Mouse (Mus musculus) kidney, embryonic 14.5 days (tissue): ENCODE results near the gene Smarca2. TPM values are rescaled to one million over a fixed set of nuclear protein-coding genes. Genes with fewer than 3 reads are reported as not detected.

ENCODE experiments used
- ATAC-seq: fragments of 200-750 bp; cut with Nextera tagmentation; 2 replicates; pipeline ENCODE4 v1.8.0; 2017; ENCODE audit warnings: moderate number of reproducible peaks, mild to moderate bottlenecking, moderate TSS enrichment, moderate library complexity; ENCODE audit not compliant: low FRiP score, low TSS enrichment
- H3K27ac ChIP-seq: fragments of 300-500 bp; sonication (generic); 2 replicates; pipeline ENCODE4 v1.5.1; 2014; ENCODE audit warnings: low read depth, mild to moderate bottlenecking, low read length, moderate library complexity, mixed read lengths
- H3K27me3 ChIP-seq: fragments of 300-500 bp; sonication (generic); 2 replicates; pipeline ENCODE4 v1.6.1; 2014; ENCODE audit warnings: mild to moderate bottlenecking, low read length; ENCODE audit not compliant: control insufficient read depth, insufficient read depth
- H3K36me3 ChIP-seq: fragments of 300-500 bp; sonication (generic); 2 replicates; pipeline ENCODE4 v1.6.1; 2014; ENCODE audit warnings: low read length, mixed read lengths; ENCODE audit not compliant: control insufficient read depth, insufficient read depth
- H3K4me1 ChIP-seq: fragments of 300-500 bp; sonication (generic); 2 replicates; pipeline ENCODE4 v1.6.1; 2014; ENCODE audit warnings: low read length, mixed read lengths; ENCODE audit not compliant: control insufficient read depth, insufficient read depth
- H3K4me2 ChIP-seq: fragments of 300-500 bp; sonication (generic); replicated peaks from 2 replicates; pipeline ENCODE4 v1.6.1; 2014; ENCODE audit warnings: low read depth, mild to moderate bottlenecking, low read length
- H3K4me3 ChIP-seq: fragments of 300-500 bp; sonication (generic); 2 replicates; pipeline ENCODE4 v1.5.1; 2014; ENCODE audit warnings: mild to moderate bottlenecking, low read length
- H3K9ac ChIP-seq: fragments of 300-500 bp; sonication (generic); 2 replicates; pipeline ENCODE4 v1.6.1; 2014; ENCODE audit warnings: low read depth, mild to moderate bottlenecking, low read length, moderate library complexity
- H3K9me3 ChIP-seq: fragments of 300-500 bp; sonication (generic); 2 replicates; pipeline ENCODE4 v1.6.1; 2016; ENCODE audit warnings: low read length; ENCODE audit not compliant: control insufficient read depth
- WGBS: fragments of 180-500 bp; shearing (Covaris S2); extraction: QIAGEN DNeasy Blood & Tissue Kit; methylation state at CpG from one replicate; pipeline ENCODE4 v1.1.7; 2014; 5-methylcytosine and 5-hydroxymethylcytosine counted together
- polyA plus RNA-seq: library from polyadenylated mRNA; unstranded; fragments of >200 nt; fragmentation: Nextera tagmentation; extraction: Ambion mirVana; gene quantifications from 2 replicates; pipeline ENCODE4 v1.2.1, GENCODE M21; 2014

The Smarca2 gene
- polyA plus RNA-seq, 1 experiment from 2014 or later = 46.9 TPM

DNA sequence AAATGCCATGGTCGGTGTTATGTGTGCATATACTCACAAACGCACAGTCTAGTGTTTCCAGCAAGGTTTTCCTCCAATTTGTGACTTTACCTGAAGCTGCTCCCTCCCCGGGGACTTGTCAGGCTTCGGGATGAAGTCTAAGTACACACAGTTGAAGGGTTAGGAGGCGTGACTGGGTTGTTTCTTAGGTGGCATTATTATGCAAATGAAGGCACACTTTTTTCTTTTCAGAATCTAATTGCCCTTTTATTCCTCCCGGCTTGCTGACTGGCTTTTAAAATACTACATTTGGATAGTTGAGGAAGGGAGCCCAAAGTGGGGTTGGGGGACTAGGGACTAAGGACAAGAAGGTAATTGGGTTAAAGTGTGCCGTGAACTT is 3.6 kb downstream of the Smarca2 start:
- H3K9ac ChIP-seq = no peak overlapping the region
- WGBS = 9% methylated on average over 7 of the region's 7 CpGs
- H3K4me3 ChIP-seq = peak overlapping the region; percentile 72; the same call in 1 of the 2 replicates

DNA sequence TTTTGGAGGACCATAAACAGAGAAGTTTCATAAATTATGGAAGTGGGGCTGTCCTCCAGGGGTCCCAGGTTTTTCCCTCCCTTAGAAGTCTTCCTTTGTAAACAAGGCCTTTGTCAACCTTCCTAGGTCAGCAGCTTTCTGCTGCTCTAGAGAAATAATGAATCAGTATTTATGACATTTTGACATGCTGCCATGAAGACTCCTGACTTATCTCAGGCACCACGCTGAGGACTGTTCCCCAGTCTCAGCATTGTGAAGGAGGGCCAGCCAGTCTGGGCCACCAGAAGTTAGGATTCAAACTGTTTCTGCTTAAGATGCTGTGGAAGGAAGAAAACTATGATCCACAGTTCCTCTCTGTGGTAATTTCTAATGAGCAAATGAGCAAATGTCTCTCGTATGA is 4.8 kb downstream of the Smarca2 start:
- Histone ChIP-seq H3K36me3 (no peaks in the 10 kb centered on the region), H3K9me3 (no peaks in the 10 kb centered on the region), H3K4me1 (peaks cover 7% of the 10 kb centered on the region; the same call in 1 of the 2 replicates), H3K9ac (no peak overlapping the region), H3K27ac (no peak overlapping the region), H3K4me2 (no peak overlapping the region), H3K27me3 (no peaks in the 10 kb centered on the region), H3K4me3 (no peak overlapping the region)
- WGBS = 43% methylated on average over 2 of the region's 2 CpGs
- no peak for ATAC-seq

More for the DNA sequence above, 3.6 kb downstream of the Smarca2 start:
- ATAC-seq = no peak
- Histone ChIP-seq H3K4me2 (peak overlapping the region; percentile 100; the same call in 1 of the 2 replicates), H3K4me1 (peaks cover under 1% of the 10 kb centered on the region; the same call in 1 of the 2 replicates), H3K9me3 (no peaks in the 10 kb centered on the region), H3K36me3 (no peaks in the 10 kb centered on the region), H3K27me3 (no peaks in the 10 kb centered on the region), H3K27ac (no peak overlapping the region)

DNA sequence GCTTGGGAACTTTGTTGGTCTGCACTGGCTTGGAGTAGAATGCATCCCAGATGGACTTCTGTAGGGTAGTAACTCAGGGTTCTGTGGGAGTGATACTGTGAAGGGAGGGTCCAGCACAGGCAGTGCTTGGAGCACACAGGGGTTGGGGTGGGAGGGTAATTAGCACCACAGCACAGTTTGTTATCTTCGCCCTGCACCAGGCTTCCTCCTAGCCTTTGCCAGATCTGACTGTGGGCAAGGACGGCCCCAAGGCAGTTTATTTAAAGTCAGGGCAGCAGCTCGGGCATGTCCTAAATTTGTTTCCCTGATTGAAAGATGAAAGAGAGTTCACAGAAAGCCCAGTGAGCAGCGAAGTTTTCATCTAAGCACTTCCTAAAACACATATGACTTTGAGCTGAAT is 8.1 kb downstream of the Smarca2 start:
- Histone ChIP-seq H3K9ac (no peak overlapping the region), H3K27me3 (no peaks in the 10 kb centered on the region), H3K9me3 (no peaks in the 10 kb centered on the region), H3K4me2 (no peak overlapping the region), H3K27ac (no peak overlapping the region), H3K4me1 (peaks cover 7% of the 10 kb centered on the region; the same call in 1 of the 2 replicates), H3K4me3 (no peak overlapping the region), H3K36me3 (no peaks in the 10 kb centered on the region)
- 38% methylated on average over 4 of the region's 4 CpGs for WGBS
- ATAC-seq = no peak

DNA sequence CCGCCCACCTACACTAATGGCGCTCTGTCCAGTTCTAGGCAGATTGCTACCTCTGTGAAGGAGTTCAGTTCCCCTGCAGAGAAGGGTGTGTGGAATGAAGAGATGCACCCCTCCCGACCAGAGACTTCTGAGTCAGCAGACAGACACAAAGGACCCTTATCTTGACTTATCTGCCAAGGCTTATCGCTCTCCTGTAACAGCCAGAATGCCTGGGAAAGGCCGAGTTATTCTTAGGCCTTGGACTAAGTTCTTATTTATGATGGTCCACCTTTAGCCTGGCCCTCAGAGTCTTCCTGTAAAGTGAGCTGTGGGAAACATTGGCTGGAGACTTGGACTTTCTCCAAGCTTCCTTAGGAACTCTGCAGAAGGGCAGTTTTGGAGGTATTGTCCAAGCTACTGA is 8.8 kb downstream of the Smarca2 start:
- Histone ChIP-seq H3K27ac (no peak overlapping the region), H3K4me2 (no peak overlapping the region), H3K27me3 (no peaks in the 10 kb centered on the region), H3K4me3 (no peak overlapping the region), H3K9me3 (no peaks in the 10 kb centered on the region), H3K36me3 (no peaks in the 10 kb centered on the region), H3K4me1 (peaks cover 7% of the 10 kb centered on the region; the same call in 1 of the 2 replicates), H3K9ac (no peak overlapping the region)
- no peak for ATAC-seq
- WGBS = 55% methylated on average over 5 of the region's 5 CpGs

DNA sequence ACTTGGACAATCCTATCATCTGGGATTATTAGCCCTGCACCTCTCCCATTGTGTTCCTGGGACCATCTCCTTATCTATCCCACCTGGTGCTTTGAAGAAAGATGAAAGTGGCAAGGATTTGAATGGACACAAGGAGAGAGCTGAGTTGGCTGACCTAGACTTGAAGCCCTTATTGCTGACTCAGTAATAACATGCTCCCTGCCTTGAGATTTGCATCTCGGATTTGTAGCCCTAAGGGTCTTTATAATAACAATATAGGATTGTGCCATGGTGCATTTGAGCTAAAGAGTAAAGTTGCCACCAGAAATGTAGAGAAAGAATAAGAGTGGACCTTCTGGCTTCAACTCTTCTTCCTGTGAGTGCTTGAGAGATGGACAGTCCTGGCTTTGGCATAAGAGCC is 11.4 kb downstream of the Smarca2 start:
- Histone ChIP-seq H3K4me3 (no peak overlapping the region), H3K36me3 (no peaks in the 10 kb centered on the region), H3K9ac (no peak overlapping the region), H3K27me3 (no peaks in the 10 kb centered on the region), H3K9me3 (no peaks in the 10 kb centered on the region), H3K4me1 (peaks cover 7% of the 10 kb centered on the region; the same call in 1 of the 2 replicates), H3K4me2 (no peak overlapping the region), H3K27ac (no peak overlapping the region)
- WGBS = 68% methylated on average over 1 of the region's 1 CpGs
- ATAC-seq = no peak

DNA sequence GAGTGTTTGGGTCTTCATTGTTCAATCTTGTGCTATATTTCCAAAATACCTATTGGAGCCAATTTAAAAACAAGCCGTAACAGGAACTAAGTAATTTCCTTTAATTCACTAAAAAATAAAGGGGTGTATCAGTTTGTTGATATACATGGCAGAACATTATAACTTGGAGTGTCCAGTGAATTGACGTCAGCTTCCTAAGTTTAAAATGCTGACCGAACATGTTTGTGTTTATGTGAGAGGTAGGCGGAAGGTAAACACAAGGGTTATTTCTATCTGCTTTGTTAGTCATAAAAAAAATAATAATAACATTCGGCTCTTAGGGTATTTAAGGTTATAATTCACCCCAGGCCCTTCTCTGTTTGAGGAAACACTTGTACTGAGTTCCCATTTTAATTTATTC is 12.4 kb downstream of the Smarca2 start:
- Histone ChIP-seq H3K36me3 (no peaks in the 10 kb centered on the region), H3K27ac (no peak overlapping the region), H3K4me1 (peaks cover 7% of the 10 kb centered on the region; the same call in 1 of the 2 replicates), H3K4me2 (no peak overlapping the region), H3K27me3 (no peaks in the 10 kb centered on the region), H3K4me3 (no peak overlapping the region), H3K9ac (no peak overlapping the region), H3K9me3 (no peaks in the 10 kb centered on the region)
- no peak for ATAC-seq
- 82% methylated on average over 5 of the region's 5 CpGs for WGBS

DNA sequence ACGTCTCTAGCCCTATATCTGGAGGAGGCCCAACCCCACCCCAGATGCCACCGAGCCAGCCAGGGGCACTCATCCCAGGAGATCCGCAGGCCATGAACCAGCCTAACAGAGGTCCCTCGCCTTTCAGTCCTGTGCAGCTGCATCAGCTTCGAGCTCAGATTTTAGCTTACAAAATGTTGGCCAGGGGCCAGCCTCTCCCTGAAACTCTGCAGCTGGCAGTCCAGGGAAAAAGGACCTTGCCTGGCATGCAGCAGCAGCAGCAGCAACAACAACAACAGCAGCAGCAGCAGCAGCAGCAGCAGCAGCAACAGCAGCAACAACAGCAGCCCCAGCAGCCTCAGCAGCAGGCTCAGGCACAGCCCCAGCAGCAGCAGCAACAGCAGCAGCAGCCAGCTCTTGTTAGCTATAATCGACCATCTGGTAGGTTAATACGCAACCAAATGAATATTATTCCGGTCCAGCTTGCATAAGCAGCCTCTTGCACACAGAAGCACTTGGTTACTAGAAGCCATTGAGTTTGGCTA is 25.9 kb downstream of the Smarca2 start:
- Histone ChIP-seq H3K9ac (no peak overlapping the region), H3K9me3 (no peaks in the 10 kb centered on the region), H3K4me1 (no peaks in the 10 kb centered on the region), H3K4me3 (no peak overlapping the region), H3K27me3 (no peaks in the 10 kb centered on the region), H3K36me3 (peaks cover 3% of the 10 kb centered on the region; the same call in 1 of the 2 replicates), H3K27ac (no peak overlapping the region), H3K4me2 (no peak overlapping the region)
- ATAC-seq = no peak
- 42% methylated on average over 8 of the region's 8 CpGs for WGBS

DNA sequence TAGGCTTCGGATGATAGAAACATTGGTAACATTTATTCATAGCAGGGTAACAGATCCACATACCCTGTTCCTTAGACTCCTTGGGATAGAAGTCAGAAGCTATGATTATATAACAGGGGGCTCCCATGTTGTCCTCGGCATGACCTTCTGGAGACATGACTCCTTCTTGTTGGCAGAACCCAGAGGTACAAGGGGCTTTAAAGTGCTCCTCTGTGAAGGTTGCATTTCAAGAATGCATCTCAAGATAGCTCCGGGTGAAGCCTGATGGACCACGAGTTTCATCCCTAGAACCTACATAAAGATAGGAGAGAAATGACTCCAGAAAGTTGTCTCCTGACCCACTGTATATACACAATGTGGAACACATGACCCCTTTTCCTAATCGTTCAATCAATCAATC is 27.4 kb downstream of the Smarca2 start:
- Histone ChIP-seq H3K4me2 (no peak overlapping the region), H3K9me3 (no peaks in the 10 kb centered on the region), H3K9ac (no peak overlapping the region), H3K36me3 (0 out of 2 replicates have a peak, but pooled peaks cover 3% of the 10 kb centered on the region), H3K4me1 (no peaks in the 10 kb centered on the region), H3K27me3 (no peaks in the 10 kb centered on the region), H3K4me3 (no peak overlapping the region), H3K27ac (no peak overlapping the region)
- WGBS = 90% methylated on average over 5 of the region's 5 CpGs
- no peak for ATAC-seq

DNA sequence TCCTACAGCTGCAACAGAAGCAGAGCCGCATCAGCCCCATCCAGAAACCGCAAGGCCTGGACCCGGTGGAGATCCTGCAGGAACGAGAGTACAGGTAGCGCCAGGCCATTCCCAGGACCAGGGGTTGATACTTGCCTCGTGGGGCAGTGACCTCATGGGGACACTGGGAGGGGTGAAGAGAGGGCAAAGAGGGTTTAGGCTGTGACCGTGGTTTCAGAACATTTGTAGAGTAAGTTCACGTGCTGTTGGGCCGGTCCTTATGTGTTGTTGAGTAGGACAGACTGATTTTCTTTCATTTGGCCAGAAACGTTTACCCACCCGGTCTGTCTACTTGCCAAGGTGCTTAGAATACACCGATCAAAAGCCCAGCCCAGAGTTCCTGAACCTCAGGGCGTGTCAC is 35.7 kb downstream of the Smarca2 start:
- Histone ChIP-seq H3K36me3 (no peaks in the 10 kb centered on the region; the same call in 1 of the 2 replicates), H3K27me3 (no peaks in the 10 kb centered on the region), H3K9ac (no peak overlapping the region), H3K4me3 (no peak overlapping the region), H3K4me1 (no peaks in the 10 kb centered on the region), H3K9me3 (no peaks in the 10 kb centered on the region), H3K4me2 (no peak overlapping the region), H3K27ac (no peak overlapping the region)
- WGBS = 93% methylated on average over 13 of the region's 13 CpGs
- no peak for ATAC-seq
